Mouse (Mus musculus): ENCODE measurements around the gene Cish. TPM values are rescaled to one million over a fixed set of nuclear protein-coding genes. Genes with fewer than 3 reads are reported as not detected.

Gene Cish
- polyA plus RNA-seq, 1 experiment from 2014 or later = 4.2 TPM

GRCm38 (mm10) chr9:107327879-107328620 is 32.2 kb downstream of the Cish start:
- DNase-seq (ENCODE audit: low spot score, missing footprints) (no peak), ATAC-seq (ENCODE audit: low FRiP score) (no peak)
- Histone ChIP-seq H3K4me1 (ENCODE audit: control insufficient read depth, insufficient read depth, low read length) (no peaks in the 10 kb centered on the region), H3K27ac (ENCODE audit: low read depth, low read length) (no peak overlapping the region), H3K4me3 (ENCODE audit: low read depth, low read length) (no peak overlapping the region), H3K36me3 (ENCODE audit: control insufficient read depth, insufficient read depth, low read length) (no peaks in the 10 kb centered on the region; the same call in 1 of the 2 replicates), H3K27me3 (ENCODE audit: control insufficient read depth, insufficient read depth, low read length) (no peaks in the 10 kb centered on the region), H3K9me3 (ENCODE audit: control insufficient read depth, low read length) (no peaks in the 10 kb centered on the region), H3K9ac (ENCODE audit: low read length) (no peak overlapping the region), H3K4me2 (no peak overlapping the region)
- WGBS = 91% methylated on average over 16 of the region's 16 CpGs

GRCm38 (mm10) chr9:107330791-107331190 is 35.0 kb downstream of the Cish start:
- DNase-seq (ENCODE audit: low spot score, missing footprints) = no peak
- Histone ChIP-seq H3K4me2 (no peak overlapping the region), H3K36me3 (ENCODE audit: control insufficient read depth, insufficient read depth, low read length) (no peaks in the 10 kb centered on the region; the same call in 1 of the 2 replicates), H3K27me3 (ENCODE audit: control insufficient read depth, insufficient read depth, low read length) (no peaks in the 10 kb centered on the region), H3K9me3 (ENCODE audit: control insufficient read depth, low read length) (no peaks in the 10 kb centered on the region), H3K9ac (ENCODE audit: low read length) (no peak overlapping the region), H3K27ac (ENCODE audit: low read depth, low read length) (no peak overlapping the region), H3K4me1 (ENCODE audit: control insufficient read depth, insufficient read depth, low read length) (no peaks in the 10 kb centered on the region), H3K4me3 (ENCODE audit: low read depth, low read length) (no peak overlapping the region)
- WGBS = 85% methylated on average over 6 of the region's 6 CpGs
- ATAC-seq (ENCODE audit: low FRiP score) = no peak

- Histone ChIP-seq H3K4me3 (ENCODE audit: low read depth, low read length) (no peak overlapping the region), H3K9ac (ENCODE audit: low read length) (no peak overlapping the region), H3K4me1 (ENCODE audit: control insufficient read depth, insufficient read depth, low read length) (peaks cover 3% of the 10 kb centered on the region; the same call in 1 of the 2 replicates), H3K4me2 (no peak overlapping the region), H3K27ac (ENCODE audit: low read depth, low read length) (no peak overlapping the region), H3K9me3 (ENCODE audit: control insufficient read depth, low read length) (no peaks in the 10 kb centered on the region), H3K36me3 (ENCODE audit: control insufficient read depth, insufficient read depth, low read length) (no peaks in the 10 kb centered on the region; the same call in 1 of the 2 replicates), H3K27me3 (ENCODE audit: control insufficient read depth, insufficient read depth, low read length) (no peaks in the 10 kb centered on the region)
- DNase-seq (ENCODE audit: low spot score, missing footprints) = no peak
- ATAC-seq (ENCODE audit: low FRiP score) = no peak
- WGBS = 75% methylated on average over 2 of the region's 2 CpGs
Observed at GRCm38 (mm10) chr9:107333686-107334085, 37.9 kb downstream of the Cish start.

- Histone ChIP-seq H3K9me3 (ENCODE audit: control insufficient read depth, low read length) (no peaks in the 10 kb centered on the region), H3K27ac (ENCODE audit: low read depth, low read length) (no peak overlapping the region), H3K36me3 (ENCODE audit: control insufficient read depth, insufficient read depth, low read length) (no peaks in the 10 kb centered on the region; the same call in 1 of the 2 replicates), H3K4me3 (ENCODE audit: low read depth, low read length) (no peak overlapping the region), H3K27me3 (ENCODE audit: control insufficient read depth, insufficient read depth, low read length) (no peaks in the 10 kb centered on the region), H3K9ac (ENCODE audit: low read length) (no peak overlapping the region), H3K4me1 (ENCODE audit: control insufficient read depth, insufficient read depth, low read length) (peaks cover 3% of the 10 kb centered on the region; the same call in 1 of the 2 replicates), H3K4me2 (no peak overlapping the region)
- WGBS = 92% methylated on average over 6 of the region's 6 CpGs
- no peak for ATAC-seq (ENCODE audit: low FRiP score)
- no peak for DNase-seq (ENCODE audit: low spot score, missing footprints)
Observed at GRCm38 (mm10) chr9:107334356-107334755, 38.5 kb downstream of the Cish start.

- no peak for ATAC-seq (ENCODE audit: low FRiP score)
- no peak overlapping the region for H3K9ac ChIP-seq (ENCODE audit: low read length)
Observed at GRCm38 (mm10) chr9:107335046-107335445, 39.2 kb downstream of the Cish start.

GRCm38 (mm10) chr9:107335909-107336308 is 40.1 kb downstream of the Cish start:
- no peak overlapping the region for H3K9ac ChIP-seq (ENCODE audit: low read length)
- H3K36me3 ChIP-seq (ENCODE audit: control insufficient read depth, insufficient read depth, low read length) = no peaks in the 10 kb centered on the region; the same call in 1 of the 2 replicates
- WGBS = 9% methylated on average over 5 of the region's 5 CpGs
- H3K4me2 ChIP-seq = no peak overlapping the region
- H3K4me1 ChIP-seq (ENCODE audit: control insufficient read depth, insufficient read depth, low read length) = peaks cover 7% of the 10 kb centered on the region; the same call in 1 of the 2 replicates
- DNase-seq (ENCODE audit: low spot score, missing footprints) (peak; percentile 91), ATAC-seq (ENCODE audit: low FRiP score) (no peak)
- H3K9me3 ChIP-seq (ENCODE audit: control insufficient read depth, low read length) = no peaks in the 10 kb centered on the region
- no peak overlapping the region for H3K4me3 ChIP-seq (ENCODE audit: low read depth, low read length)
- no peaks in the 10 kb centered on the region for H3K27me3 ChIP-seq (ENCODE audit: control insufficient read depth, insufficient read depth, low read length)
- H3K27ac ChIP-seq (ENCODE audit: low read depth, low read length) = no peak overlapping the region

More at GRCm38 (mm10) chr9:107335046-107335445, 39.2 kb downstream of the Cish start:
- Histone ChIP-seq H3K4me2 (no peak overlapping the region), H3K4me1 (ENCODE audit: control insufficient read depth, insufficient read depth, low read length) (peaks cover 5% of the 10 kb centered on the region; the same call in 1 of the 2 replicates), H3K4me3 (ENCODE audit: low read depth, low read length) (no peak overlapping the region), H3K36me3 (ENCODE audit: control insufficient read depth, insufficient read depth, low read length) (no peaks in the 10 kb centered on the region; the same call in 1 of the 2 replicates), H3K27me3 (ENCODE audit: control insufficient read depth, insufficient read depth, low read length) (no peaks in the 10 kb centered on the region), H3K27ac (ENCODE audit: low read depth, low read length) (no peak overlapping the region), H3K9me3 (ENCODE audit: control insufficient read depth, low read length) (no peaks in the 10 kb centered on the region)
- WGBS = 88% methylated on average over 5 of the region's 5 CpGs
- DNase-seq (ENCODE audit: low spot score, missing footprints) = no peak

GRCm38 (mm10) chr9:107336386-107336785 is 40.6 kb downstream of the Cish start:
- 86% methylated on average over 6 of the region's 6 CpGs for WGBS

GRCm38 (mm10) chr9:107338172-107338883 is 42.5 kb downstream of the Cish start, which contains the start of gene Hemk1:
Gene Hemk1, minus strand, starts transcription at chr9:107338350.
- DNase-seq (ENCODE audit: low spot score, missing footprints) = peak; percentile 97
- no peaks in the 10 kb centered on the region for H3K9me3 ChIP-seq (ENCODE audit: control insufficient read depth, low read length)
- 5% methylated on average over 30 of the region's 30 CpGs for WGBS
- peak within 1 kb of the TSS; percentile 85 for H3K9ac ChIP-seq (ENCODE audit: low read length)
- peaks cover 2% of the 10 kb centered on the region; the same call in 1 of the 2 replicates for H3K27me3 ChIP-seq (ENCODE audit: control insufficient read depth, insufficient read depth, low read length)
- H3K4me2 ChIP-seq = peak within 1 kb of the TSS; percentile 80
- peak within 1 kb of the TSS; percentile 55 for H3K4me3 ChIP-seq (ENCODE audit: low read depth, low read length)
- no peaks in the 10 kb centered on the region for H3K36me3 ChIP-seq (ENCODE audit: control insufficient read depth, insufficient read depth, low read length)
- ATAC-seq (ENCODE audit: low FRiP score) = peak; percentile 71
- H3K4me1 ChIP-seq (ENCODE audit: control insufficient read depth, insufficient read depth, low read length) = peaks cover 9% of the 10 kb centered on the region; the same call in 1 of the 2 replicates
- H3K27ac ChIP-seq (ENCODE audit: low read depth, low read length) = peak within 1 kb of the TSS; percentile 17; the same call in 1 of the 2 replicates

More at GRCm38 (mm10) chr9:107336386-107336785, 40.6 kb downstream of the Cish start:
- no peak for ATAC-seq (ENCODE audit: low FRiP score)
- peaks cover under 1% of the 10 kb centered on the region; the same call in 1 of the 2 replicates for H3K27me3 ChIP-seq (ENCODE audit: control insufficient read depth, insufficient read depth, low read length)
- peaks cover 9% of the 10 kb centered on the region; the same call in 1 of the 2 replicates for H3K4me1 ChIP-seq (ENCODE audit: control insufficient read depth, insufficient read depth, low read length)
- no peak overlapping the region for H3K27ac ChIP-seq (ENCODE audit: low read depth, low read length)
- H3K36me3 ChIP-seq (ENCODE audit: control insufficient read depth, insufficient read depth, low read length) = no peaks in the 10 kb centered on the region; the same call in 1 of the 2 replicates
- no peak overlapping the region for H3K9ac ChIP-seq (ENCODE audit: low read length)
- no peak overlapping the region for H3K4me3 ChIP-seq (ENCODE audit: low read depth, low read length)
- no peaks in the 10 kb centered on the region for H3K9me3 ChIP-seq (ENCODE audit: control insufficient read depth, low read length)
- DNase-seq (ENCODE audit: low spot score, missing footprints) = no peak
- no peak overlapping the region for H3K4me2 ChIP-seq
